Mouse (Mus musculus): ENCODE data around the gene Cnnm3. TPM values are rescaled to one million over a fixed set of nuclear protein-coding genes. Genes with fewer than 3 reads are reported as not detected.

Cnnm3 gene
- 14.0 TPM for polyA plus RNA-seq (2015; fragmentation: Illumina TruSeq; extraction: RNeasy Lipid Tissue Mini Kit (QIAGEN cat#74804); ENCODE audit: low read depth, low replicate concordance)

DNA sequence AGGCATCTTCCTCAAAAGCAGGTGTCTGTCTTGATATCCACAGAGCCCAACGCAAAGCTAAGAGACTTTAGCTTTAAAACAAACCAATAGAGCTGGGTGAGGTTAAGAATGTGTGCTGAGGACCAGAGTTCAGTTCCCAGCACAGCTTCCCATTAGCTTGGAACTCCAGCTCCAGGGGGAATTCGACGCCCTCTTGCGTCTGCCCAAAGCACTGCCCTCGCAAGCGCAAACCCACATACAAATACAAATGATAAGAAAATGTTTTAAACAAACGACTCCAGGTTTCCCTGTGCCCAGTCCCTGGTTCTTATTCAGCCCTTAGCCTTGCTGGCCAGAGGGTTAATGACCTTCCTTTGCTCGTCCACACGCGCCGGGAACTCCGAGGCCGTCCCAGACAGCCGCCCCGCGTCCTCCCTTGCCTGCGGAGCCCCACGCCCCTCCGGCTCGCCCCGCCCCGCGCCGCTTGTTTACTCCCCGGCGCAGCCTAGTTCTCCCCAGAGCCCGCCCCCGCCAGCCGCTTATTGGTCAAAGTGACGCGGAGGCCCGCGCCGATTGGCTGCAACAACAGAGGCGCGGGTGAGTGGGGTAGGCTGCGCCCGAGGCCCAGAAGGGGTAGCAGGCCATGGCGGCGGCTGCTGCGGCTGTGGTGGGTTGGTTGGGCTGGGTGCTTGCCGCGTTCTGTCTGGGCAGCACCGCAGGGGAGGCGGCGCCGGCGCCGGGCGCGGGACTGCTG, at the start of gene Cnnm3:
Gene Cnnm3 (plus strand): TSS at position 579 of the 733 bp plus-strand sequence.

DNA sequence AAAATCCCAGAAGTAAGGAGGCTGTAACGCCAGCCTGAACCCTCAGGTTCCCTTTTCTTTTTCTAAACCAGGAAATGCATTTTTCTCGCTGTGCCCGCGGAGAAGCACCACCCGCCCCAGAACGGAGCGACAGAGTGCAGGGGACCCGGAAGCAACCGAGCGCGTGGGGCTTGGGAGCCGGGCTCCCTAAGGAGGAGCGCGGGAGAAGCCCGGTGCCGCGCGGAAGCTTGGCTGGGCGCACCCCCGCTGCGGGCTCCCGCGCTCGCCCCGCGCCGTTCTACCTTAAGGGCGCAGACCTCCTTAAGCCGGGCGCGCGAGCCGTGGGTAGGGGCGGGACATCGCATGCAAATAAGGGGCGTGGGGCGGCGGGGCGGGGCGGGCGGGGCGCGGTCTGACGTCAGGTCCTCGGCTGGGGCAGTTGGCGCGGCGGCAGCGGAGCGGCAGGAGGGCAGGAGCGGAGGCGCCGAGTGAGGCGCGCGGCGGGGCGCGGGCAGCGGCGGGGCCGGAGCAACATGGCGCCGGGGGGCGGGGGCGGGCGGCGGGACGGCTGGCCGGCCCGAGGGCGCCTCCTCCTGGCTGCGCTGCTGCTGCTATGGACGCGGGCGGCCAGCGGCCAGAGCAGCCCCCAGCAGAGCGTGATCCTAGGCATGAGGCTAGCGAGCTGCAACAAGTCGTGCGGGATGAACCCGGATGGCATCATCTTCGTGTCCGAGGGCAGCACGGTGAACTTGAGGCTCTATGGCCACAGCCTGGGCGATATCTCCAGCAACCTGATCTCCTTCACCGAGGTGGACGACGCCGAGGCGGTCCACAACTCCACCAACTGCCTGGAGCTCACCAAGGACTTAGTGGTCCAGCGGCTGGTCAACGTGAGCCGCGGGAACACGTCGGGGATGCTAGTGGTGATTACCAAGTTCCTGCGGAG, 40.2 kb upstream of the Cnnm3 start, which contains the start of gene Cnnm4:
Gene Cnnm4 (plus strand): TSS at position 440 of the 925 bp plus-strand sequence.

DNA sequence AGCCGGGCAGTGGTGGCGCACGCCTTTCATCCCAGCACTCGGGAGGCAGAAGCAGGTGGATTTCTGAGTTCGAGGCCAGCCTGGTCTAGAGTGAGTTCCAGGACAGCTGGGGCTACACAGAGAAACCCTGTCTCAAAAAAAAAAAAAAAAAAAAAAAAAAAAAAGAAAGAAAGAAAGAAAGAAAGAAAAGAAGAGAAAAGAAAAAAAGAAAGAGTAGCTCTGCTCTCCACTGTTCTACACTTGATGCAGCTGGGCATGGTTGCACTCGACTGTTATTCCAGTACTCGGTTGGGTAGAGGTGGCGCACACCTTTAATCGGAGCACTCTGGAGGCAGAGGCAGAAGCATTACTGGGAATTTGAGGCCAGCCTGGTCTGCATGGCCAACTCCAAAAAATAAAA, 25.1 kb downstream of the Cnnm3 start, which contains the start of gene Ankrd23:
Gene Ankrd23 (minus strand): TSS at position 101 of the 400 bp plus-strand sequence.

DNA sequence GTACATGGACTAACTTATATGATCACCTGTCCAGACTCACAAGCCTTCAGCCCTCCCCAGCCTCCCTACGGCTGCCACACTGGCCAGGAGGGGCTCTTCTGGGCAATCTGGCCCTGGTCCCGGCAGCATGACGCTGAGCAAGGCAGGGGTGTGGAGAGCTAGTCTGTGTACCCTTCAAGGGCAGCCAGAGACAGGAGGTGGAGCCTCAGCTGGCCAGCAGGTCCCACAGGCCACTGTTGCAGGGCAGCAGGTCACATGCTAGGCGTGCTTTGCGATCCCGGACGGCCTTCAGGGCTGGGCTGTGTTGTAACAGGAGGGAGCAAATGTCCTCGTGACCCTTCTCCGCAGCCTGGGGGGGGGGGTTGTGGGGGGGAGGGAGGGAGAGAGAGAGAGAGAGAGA, 27.5 kb downstream of the Cnnm3 start, which contains the start of gene Gm42417:
Gene Gm42417 (minus strand): TSS at position 244 of the 400 bp plus-strand sequence.

DNA sequence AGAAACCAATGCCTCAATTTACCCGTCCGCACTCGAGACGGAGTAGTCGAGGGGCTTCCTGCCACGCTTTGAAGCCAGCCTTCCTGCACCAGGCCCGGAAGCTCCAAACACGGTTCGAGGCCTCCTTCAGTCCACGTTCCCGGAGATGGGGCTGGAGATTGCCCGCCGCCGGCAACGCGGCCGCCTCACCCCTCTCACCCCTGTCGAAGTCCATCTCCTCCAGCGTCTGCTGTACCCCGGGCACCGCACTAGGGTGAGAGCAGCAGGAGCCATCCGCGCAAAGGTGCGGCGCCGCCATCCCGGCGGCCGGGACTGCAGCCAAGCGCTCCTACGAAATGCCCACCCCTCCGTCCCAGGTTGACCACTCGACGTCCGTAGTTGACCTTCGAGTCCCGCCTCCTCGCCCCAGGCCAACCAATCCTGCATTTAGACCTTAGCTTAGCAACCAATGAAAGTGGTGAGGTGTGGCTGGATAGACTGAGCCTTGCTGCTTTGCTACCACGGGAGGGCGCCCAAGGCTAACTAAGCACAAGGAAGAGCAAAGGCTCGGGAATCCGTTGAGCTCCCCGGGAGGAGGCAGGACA, 35.3 kb downstream of the Cnnm3 start, which contains the start of gene Ankrd39:
Gene Ankrd39 (minus strand): TSS at position 558 of the 584 bp plus-strand sequence.

DNA sequence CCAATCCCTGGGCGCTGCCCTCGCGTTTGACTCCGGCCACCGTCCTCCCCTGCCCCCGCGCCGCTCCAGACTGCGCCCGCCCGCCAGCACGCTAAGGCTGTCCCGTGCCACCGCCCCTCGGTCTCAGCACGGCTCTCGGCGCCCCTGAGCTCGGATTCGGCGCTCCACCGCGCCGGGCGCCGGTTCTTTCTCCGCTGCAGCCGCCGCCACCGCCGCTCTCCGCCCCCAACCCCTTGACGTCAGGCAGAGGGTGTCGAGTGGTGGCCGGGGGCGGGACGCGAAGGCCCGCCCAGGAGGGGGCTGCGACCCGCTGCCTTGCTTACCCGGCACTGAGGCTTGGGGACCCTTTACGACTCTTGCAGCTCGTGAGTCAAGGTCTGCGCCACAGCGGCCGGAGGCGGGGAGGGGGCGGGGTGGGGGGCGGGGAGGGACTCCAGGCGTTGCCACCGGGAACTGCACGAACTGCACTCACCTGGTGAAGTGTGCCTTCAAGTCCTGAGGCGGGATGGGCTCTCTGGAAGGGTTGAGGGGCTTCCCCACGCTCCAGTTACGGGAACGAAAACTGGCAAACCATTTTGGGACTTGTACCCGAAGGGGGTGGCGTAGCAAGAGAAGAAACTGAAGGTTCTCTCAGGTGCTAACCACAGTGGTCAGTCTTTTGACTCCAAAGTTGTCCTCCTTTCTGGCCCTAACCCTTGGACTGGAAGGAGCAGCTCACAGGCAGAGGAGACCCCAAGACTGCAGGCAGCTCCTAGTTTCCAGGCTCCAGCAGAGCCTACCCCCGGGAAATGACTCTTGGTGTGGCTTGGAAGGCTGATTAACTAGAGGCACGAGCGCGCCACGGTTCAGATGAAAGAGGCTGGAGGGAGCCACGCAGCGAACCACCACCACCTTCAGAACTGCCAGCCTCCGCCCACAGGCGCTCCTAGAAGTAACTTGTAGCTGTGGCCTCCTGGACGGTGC, 46.6 kb downstream of the Cnnm3 start, which contains the start of gene Sema4c:
Gene Sema4c (minus strand): TSS at position 319 of the 963 bp plus-strand sequence.

Other genes starting within 250 kb of the Cnnm3 start
- gene Neurl3, start 237.2 kb upstream of the Cnnm3 start, polyA plus RNA-seq (2015; fragmentation: Illumina TruSeq; extraction: RNeasy Lipid Tissue Mini Kit (QIAGEN cat#74804); ENCODE audit: low read depth, low replicate concordance): 1.5 TPM
- gene Arid5a, start 204.1 kb upstream of the Cnnm3 start, polyA plus RNA-seq (2015; fragmentation: Illumina TruSeq; extraction: RNeasy Lipid Tissue Mini Kit (QIAGEN cat#74804); ENCODE audit: low read depth, low replicate concordance): 10.4 TPM
- 52.7 TPM for gene Kansl3, start 142.7 kb upstream of the Cnnm3 start, polyA plus RNA-seq (2015; fragmentation: Illumina TruSeq; extraction: RNeasy Lipid Tissue Mini Kit (QIAGEN cat#74804); ENCODE audit: low read depth, low replicate concordance)
- not detected for gene Fer1l5, start 139.6 kb upstream of the Cnnm3 start, polyA plus RNA-seq (2015; fragmentation: Illumina TruSeq; extraction: RNeasy Lipid Tissue Mini Kit (QIAGEN cat#74804); ENCODE audit: low read depth, low replicate concordance)
- 31.0 TPM for gene Lman2l, start 66.6 kb upstream of the Cnnm3 start, polyA plus RNA-seq (2015; fragmentation: Illumina TruSeq; extraction: RNeasy Lipid Tissue Mini Kit (QIAGEN cat#74804); ENCODE audit: low read depth, low replicate concordance)
- 5.3 TPM for gene Cnnm4, start 40.2 kb upstream of the Cnnm3 start, polyA plus RNA-seq (2015; fragmentation: Illumina TruSeq; extraction: RNeasy Lipid Tissue Mini Kit (QIAGEN cat#74804); ENCODE audit: low read depth, low replicate concordance)
- 6.4 TPM for gene Ankrd23, start 25.0 kb downstream of the Cnnm3 start, polyA plus RNA-seq (2015; fragmentation: Illumina TruSeq; extraction: RNeasy Lipid Tissue Mini Kit (QIAGEN cat#74804); ENCODE audit: low read depth, low replicate concordance)
- not detected for gene Gm42417, start 27.6 kb downstream of the Cnnm3 start, polyA plus RNA-seq (2015; fragmentation: Illumina TruSeq; extraction: RNeasy Lipid Tissue Mini Kit (QIAGEN cat#74804); ENCODE audit: low read depth, low replicate concordance)
- 12.0 TPM for gene Ankrd39, start 35.6 kb downstream of the Cnnm3 start, polyA plus RNA-seq (2015; fragmentation: Illumina TruSeq; extraction: RNeasy Lipid Tissue Mini Kit (QIAGEN cat#74804); ENCODE audit: low read depth, low replicate concordance)
- 8.6 TPM for gene Sema4c, start 46.5 kb downstream of the Cnnm3 start, polyA plus RNA-seq (2015; fragmentation: Illumina TruSeq; extraction: RNeasy Lipid Tissue Mini Kit (QIAGEN cat#74804); ENCODE audit: low read depth, low replicate concordance)
- gene Fam178b, start 171.3 kb downstream of the Cnnm3 start, polyA plus RNA-seq (2015; fragmentation: Illumina TruSeq; extraction: RNeasy Lipid Tissue Mini Kit (QIAGEN cat#74804); ENCODE audit: low read depth, low replicate concordance): 1.7 TPM
- gene Cox5b, start 179.6 kb downstream of the Cnnm3 start, polyA plus RNA-seq (2015; fragmentation: Illumina TruSeq; extraction: RNeasy Lipid Tissue Mini Kit (QIAGEN cat#74804); ENCODE audit: low read depth, low replicate concordance): 1,011 TPM
- not detected for gene 4933424G06Rik, start 198.3 kb downstream of the Cnnm3 start, polyA plus RNA-seq (2015; fragmentation: Illumina TruSeq; extraction: RNeasy Lipid Tissue Mini Kit (QIAGEN cat#74804); ENCODE audit: low read depth, low replicate concordance)
- gene Actr1b, start 202.6 kb downstream of the Cnnm3 start, polyA plus RNA-seq (2015; fragmentation: Illumina TruSeq; extraction: RNeasy Lipid Tissue Mini Kit (QIAGEN cat#74804); ENCODE audit: low read depth, low replicate concordance): 276 TPM
- 2.6 TPM for gene Zap70, start 249.9 kb downstream of the Cnnm3 start, polyA plus RNA-seq (2015; fragmentation: Illumina TruSeq; extraction: RNeasy Lipid Tissue Mini Kit (QIAGEN cat#74804); ENCODE audit: low read depth, low replicate concordance)

All from brain, adult 10 weeks (tissue).